Mouse (Mus musculus) kidney, postnatal 10 days (tissue): Measurements from ENCODE around the gene Kcnip4.

Experiments used
- DNase-seq: peaks from one replicate; pipeline ENCODE4 v3.0.0; 2021; ENCODE audit warnings: mixed read lengths

Kcnip4 gene

GRCm38 (mm10) chr5:49244414-49244813 is 280.3 kb downstream of the Kcnip4 start:
- no peak for DNase-seq

DNA sequence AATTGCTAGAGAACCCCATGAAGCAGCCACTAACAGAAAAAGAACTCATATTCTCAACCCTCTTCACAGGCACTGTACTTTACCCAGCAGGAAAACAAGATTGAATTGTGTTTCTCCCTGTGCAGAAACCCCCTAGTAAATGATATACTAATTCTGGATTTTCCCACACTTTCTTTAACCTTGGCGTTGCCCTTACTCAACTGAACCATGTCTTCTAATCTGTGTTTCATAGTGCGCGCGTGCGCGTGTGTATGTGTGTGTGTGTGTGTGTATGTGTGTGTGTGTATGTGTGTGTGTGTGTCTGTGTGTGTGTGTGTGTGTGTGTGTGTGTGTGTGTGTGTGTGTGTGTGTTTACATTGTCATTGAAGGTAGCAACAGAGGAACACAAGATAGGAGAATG is 283.0 kb downstream of the Kcnip4 start:
- DNase-seq = peak; percentile 34

- DNase-seq = no peak
Measured at GRCm38 (mm10) chr5:49201164-49201756, 323.4 kb downstream of the Kcnip4 start.

DNA sequence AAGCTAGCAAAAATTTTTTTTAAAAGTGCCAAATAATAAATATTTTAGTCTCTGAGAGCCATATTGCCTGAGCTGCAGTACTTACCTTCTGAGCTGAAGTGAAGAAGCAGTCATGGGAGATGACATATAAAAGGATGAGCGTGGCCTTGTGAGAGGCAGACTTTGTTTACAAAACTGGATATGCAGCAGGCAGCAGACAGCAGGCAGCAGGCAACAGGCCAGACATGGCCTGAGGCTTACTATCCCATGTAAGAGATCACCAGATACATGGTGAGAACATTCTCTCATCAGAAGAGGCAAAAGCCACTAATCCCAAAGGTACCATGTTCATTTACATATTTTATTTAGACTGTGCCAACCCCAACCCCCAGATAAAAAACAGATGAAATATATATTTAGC is 336.5 kb downstream of the Kcnip4 start:
- DNase-seq = no peak

GRCm38 (mm10) chr5:49150116-49150811 is 374.4 kb downstream of the Kcnip4 start:
- no peak for DNase-seq

- DNase-seq = no peak
Measured at GRCm38 (mm10) chr5:49149684-49150083, 375.0 kb downstream of the Kcnip4 start.

GRCm38 (mm10) chr5:49095432-49095831 is 429.3 kb downstream of the Kcnip4 start:
- DNase-seq = no peak

DNA sequence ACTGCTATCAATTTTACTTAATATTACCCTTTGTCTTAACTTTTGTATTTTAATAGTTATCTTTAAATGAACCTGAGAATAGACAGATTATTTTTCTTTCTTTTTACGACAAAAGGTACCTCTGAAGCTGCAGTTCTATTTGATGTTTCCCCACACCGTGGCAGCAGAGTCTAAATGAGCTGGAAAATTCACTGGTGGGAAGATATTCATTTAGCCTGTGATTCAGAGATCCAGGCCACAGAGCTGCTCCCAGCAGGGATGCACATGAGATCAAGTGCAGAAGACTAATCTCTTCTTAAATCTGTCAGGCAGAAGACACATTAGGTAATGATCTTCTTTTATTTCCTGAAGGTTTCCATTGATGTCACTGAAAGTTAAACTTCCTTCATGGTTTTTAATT is 429.8 kb downstream of the Kcnip4 start:
- no peak for DNase-seq

GRCm38 (mm10) chr5:49094306-49094705 is 430.4 kb downstream of the Kcnip4 start:
- no peak for DNase-seq

DNA sequence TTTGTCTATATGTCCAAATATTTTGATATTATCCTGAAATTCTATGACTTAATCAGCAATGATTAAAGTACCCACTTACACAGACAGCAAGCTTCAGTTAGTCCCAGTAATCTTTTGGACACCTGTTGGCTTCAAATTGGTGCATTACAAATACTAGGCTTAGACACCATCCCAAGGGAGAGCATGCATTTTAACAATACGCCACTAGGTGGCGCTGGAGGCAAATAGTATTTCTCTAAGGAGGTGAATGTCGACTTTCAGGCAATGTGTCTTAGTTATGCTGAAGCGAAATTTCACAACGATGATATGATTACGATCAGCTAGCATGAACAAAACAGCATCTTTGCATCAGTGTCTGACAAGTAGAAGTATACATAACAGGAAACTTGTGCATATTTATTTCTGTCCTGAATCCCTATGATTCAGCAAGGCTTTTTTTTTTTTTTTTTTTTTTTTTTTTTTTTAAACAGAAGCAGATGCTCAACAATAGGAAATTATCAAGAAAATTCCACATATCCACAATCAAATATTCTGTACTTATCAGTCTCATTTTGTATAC is 434.5 kb downstream of the Kcnip4 start:
- DNase-seq = peak; percentile 86

- DNase-seq = no peak
Measured at GRCm38 (mm10) chr5:49065646-49066045, 459.1 kb downstream of the Kcnip4 start.

DNA sequence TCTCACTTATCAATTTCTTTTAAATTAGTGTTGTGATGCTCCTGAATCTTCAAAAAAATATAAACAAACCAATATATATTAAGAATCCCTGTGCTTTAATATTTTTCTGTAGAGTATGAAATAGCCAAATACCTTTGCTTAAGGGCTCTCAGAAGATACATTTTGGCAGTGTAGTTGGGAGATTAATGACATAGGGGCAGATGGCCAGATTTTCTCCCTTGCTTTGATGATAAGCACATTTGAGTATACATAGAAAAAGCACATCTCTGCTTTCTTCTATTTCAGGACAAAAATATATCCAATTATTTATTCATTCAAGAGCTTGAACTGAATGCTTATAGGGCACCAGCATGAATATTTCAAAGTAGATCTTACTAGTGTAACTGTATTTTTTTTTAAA is 465.8 kb downstream of the Kcnip4 start:
- DNase-seq = no peak

- DNase-seq = no peak
Measured at GRCm38 (mm10) chr5:49057636-49058340, 466.9 kb downstream of the Kcnip4 start.

- no peak for DNase-seq
Measured at GRCm38 (mm10) chr5:49047960-49048359, 476.7 kb downstream of the Kcnip4 start.

- DNase-seq = no peak
Measured at GRCm38 (mm10) chr5:49041259-49041845, 483.4 kb downstream of the Kcnip4 start.

DNA sequence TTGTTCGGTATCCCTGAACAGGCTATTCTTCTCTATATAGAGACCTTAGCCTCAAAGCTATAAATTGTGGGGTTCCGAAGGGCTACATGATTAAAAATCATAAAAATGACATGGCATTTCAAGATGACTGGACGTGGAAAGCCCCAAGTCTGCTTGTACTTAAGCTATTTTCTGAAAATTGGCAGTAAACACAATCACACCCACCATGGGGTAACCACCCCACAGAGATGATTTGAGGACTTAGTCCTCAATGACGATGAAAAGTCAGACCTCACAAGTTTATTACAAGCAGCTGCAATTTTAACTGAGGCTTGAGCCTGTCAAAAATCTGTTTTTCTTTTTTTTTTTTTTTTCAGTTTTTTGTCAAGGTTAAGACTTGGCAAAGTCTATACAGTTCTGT is 527.3 kb downstream of the Kcnip4 start:
- no peak for DNase-seq

DNA sequence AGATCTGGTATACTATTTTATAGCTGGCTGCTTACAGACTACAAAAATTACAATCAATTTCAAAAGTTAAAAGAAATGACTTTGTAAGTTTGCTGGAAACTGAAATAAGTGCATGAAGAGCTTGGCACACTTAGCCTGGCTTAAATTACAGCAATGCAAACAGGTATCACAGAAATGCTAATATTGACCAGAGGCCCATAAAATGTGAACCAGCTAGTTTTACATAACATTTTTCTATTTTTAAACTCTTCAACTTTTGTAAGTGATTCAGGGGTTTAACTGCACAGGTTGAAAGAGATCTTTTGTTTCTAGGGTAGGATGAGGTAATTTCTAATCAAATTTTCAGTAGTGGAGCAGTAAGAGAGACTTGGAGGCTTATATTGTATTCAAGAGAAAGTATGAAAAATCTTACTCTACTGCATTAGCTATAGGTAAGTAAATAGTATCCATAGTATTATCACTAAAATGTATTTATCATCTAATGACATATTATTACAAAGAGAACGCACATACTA is 535.5 kb downstream of the Kcnip4 start:
- DNase-seq = no peak

GRCm38 (mm10) chr5:48942378-48943088 is 582.2 kb downstream of the Kcnip4 start:
- no peak for DNase-seq

DNA sequence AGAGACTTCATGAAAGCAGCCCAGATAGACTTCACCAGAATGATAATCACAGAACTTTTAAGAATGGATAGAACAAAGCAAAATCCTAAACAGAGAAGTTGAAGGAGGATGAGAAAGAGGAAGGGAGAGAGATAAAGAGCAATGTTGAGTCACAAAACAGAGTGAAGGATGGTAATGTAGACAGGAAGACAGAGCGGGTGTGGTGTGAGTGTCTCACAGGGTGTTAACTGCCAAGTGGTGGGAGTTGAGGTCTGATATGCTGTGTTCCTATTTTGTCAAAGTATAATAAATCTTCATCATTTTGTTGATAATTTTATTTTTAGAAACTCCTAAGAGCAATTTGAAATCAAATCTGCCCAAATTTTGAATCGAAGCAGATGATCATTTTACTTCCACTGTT is 592.8 kb downstream of the Kcnip4 start:
- no peak for DNase-seq

DNA sequence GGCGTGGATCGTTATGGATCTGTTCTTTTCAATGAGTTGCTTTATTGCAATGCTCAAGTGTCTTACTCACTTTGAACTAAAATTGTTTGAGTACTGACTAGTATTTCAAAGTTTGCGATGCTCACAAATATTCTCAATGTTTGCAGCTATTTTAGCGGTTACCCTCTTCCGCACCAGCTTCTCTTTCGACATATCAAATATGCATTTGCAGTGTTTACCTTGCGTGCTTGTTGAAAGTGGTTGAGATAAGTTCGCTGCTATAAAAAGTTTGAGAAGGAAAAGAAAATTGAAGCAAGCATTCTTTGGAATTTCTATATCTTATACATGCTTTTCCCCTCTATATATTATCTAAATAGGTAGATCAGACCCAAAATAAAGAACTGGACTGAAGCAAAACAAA is 634.5 kb downstream of the Kcnip4 start:
- no peak for DNase-seq

DNA sequence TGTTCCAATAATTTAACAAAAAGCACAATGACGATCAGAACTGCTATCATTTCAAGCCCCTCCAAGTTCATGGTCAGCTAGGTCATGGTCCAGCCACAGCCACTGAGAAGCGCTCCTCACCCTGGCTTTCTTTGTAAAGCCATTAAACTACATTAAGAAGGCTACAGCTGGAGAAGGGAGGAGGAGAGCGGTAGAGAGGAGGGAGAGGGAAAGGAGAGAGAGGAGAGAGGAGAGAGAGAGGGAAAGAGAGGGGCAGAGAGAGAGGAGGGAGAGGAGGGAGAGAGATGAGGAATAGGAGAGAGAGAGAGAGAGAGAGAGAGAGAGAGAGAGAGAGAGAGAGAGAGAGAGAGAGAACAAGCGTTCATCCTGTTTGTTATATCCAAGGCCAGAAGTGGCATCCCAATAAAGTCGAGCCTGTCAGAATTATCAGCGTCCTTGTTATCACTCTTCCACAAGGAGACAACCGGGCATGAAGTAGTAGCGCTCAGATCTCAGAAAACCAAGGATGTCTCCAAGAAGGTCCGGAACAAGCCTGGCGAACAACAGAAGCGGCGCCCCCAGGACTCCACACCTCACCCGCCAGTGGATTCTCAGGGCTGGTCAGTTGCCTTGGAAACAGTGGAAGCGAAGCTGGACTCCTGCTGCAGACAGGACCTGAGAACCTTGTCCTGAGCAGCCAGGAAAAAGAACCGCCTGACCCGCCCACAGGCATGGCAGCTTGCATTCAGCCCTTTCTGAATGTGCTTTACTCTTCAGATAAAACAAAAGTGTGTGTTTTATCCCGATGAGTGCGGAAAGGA is 635.1 kb downstream of the Kcnip4 start:
- DNase-seq = peak; percentile 4

DNA sequence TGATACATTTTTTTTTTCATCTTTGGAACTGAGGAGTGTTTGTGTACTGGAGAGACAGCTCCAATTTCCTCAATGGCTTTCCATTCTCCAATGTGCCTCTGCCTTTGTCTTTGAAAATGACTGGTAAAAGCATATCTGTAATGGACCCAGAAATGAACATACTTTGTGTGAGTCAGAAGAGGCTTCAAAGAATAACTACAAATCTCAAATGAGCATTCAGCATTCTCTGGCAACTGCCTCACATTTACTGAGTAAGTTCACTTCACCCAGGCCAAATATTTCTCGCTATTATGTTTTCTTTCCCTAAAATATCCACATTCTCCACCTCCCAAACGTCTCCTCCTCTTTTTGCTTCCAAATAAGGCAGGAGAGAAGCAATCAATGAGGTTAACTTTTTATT is 646.6 kb downstream of the Kcnip4 start:
- DNase-seq = no peak
